Mouse (Mus musculus): ENCODE measurements around the gene Syt12.

The Syt12 gene

GRCm38 (mm10) chr19:4447445-4447844, 29.8 kb downstream of the Syt12 start:
- DNase-seq (ENCODE audit: low spot score in 2 of 2) = no peak

- no peak for DNase-seq (ENCODE audit: low spot score in 2 of 2)
These were observed 30.4 kb downstream of the Syt12 start for GRCm38 (mm10) chr19:4446661-4447420.

- peak; percentile 22 to 65 for DNase-seq (ENCODE audit: low spot score in 2 of 2)
These were observed 34.8 kb downstream of the Syt12 start for GRCm38 (mm10) chr19:4442408-4442807.

GRCm38 (mm10) chr19:4441621-4442161, 35.6 kb downstream of the Syt12 start:
- DNase-seq (ENCODE audit: low spot score in 2 of 2) = no peak

DNA sequence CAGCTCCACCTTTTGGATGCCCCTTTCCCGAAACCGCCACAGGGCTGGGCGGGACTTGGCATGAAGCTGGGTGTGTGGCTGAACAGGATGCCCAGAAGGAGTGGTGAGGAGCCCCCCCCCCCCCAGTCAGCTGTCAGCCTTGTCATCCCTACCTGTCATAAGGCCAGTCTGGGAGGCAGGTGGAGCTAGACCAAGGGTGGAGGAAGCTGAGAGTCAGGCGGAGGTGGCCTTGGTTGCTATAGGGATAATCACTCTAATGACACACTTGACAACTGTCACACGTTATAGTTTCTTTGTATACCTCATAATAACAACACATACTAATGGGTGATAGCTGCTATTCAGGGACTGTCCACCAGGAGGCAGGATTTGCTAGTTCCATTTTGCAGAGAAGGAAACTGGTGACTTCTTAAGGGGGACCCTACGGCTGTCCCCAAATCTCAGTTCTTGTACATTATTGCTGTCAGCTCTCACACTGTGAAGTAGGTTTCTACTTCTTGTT, 36.1 kb downstream of the Syt12 start:
- DNase-seq (ENCODE audit: low spot score in 2 of 2) = no peak

GRCm38 (mm10) chr19:4440222-4440621, 37.0 kb downstream of the Syt12 start:
- no peak for DNase-seq (ENCODE audit: low spot score in 2 of 2)

DNA sequence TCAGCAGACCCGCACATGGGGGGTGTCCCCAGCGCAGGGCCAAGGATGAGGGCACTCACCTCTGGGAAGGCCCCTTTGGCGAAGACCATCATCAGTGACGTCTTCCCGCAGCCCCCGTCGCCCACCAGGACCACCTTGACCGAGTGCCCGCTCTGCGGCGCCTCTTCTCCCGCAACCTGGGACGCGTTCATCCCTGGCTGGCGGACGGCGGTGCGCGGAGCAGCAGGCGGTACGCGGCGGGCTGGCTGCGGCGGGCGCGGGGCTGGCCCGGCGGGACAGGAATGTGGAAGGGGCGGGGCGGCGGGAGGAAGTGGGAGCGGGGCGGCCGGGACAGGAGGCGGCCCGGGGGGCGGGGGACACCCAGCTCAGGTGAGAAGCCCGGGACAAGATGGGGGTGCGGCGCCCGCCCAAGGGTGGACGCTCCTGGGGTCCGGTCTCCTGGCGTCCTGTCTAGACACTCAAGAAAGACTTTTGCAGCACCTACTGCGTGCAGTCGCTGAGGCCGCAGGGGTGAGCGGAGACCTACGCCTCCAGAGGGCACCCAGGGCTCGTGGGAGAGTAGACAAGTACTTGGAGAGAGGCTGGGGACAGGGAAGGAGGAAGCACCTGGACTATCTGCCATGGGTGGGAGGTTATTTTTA, 38.0 kb downstream of the Syt12 start, which contains the start of gene Rhod:
TSS of gene Rhod (minus strand) at position 272 of the 641 bp plus-strand sequence.
- peak; percentile 40 to 68 for DNase-seq (ENCODE audit: low spot score in 2 of 2)

- DNase-seq (ENCODE audit: low spot score in 2 of 2) = no peak
These were observed 38.5 kb downstream of the Syt12 start for GRCm38 (mm10) chr19:4438791-4439160.

GRCm38 (mm10) chr19:4437886-4438285, 39.4 kb downstream of the Syt12 start:
- DNase-seq (ENCODE audit: low spot score in 2 of 2) = no peak

GRCm38 (mm10) chr19:4436254-4436653, 41.0 kb downstream of the Syt12 start:
- no peak for DNase-seq (ENCODE audit: low spot score in 2 of 2)

GRCm38 (mm10) chr19:4434999-4435398, 42.2 kb downstream of the Syt12 start:
- DNase-seq (ENCODE audit: low spot score in 2 of 2) = no peak

DNA sequence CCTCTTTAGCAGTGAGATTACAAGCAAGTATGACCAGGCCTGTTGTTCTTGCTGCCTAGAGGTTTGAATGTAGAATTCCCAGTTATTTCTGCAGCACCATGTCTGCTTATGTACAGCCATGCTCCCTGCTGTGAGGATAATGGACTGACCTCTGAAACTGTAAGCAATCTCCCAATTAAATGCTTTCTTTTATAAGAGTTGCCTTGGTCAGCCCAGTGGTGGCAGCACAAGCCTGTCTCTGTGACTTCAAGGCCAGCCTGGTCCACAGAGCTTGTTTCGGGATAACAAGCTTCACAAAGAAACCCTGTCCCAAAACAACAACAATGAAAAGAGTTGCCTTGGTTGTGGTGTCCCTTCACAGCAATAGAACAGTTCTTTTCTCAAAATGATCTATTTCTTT, 43.5 kb downstream of the Syt12 start:
- DNase-seq (ENCODE audit: low spot score in 2 of 2) = no peak

- no peak for DNase-seq (ENCODE audit: low spot score in 2 of 2)
These were observed 47.1 kb downstream of the Syt12 start for GRCm38 (mm10) chr19:4430091-4430620.

DNA sequence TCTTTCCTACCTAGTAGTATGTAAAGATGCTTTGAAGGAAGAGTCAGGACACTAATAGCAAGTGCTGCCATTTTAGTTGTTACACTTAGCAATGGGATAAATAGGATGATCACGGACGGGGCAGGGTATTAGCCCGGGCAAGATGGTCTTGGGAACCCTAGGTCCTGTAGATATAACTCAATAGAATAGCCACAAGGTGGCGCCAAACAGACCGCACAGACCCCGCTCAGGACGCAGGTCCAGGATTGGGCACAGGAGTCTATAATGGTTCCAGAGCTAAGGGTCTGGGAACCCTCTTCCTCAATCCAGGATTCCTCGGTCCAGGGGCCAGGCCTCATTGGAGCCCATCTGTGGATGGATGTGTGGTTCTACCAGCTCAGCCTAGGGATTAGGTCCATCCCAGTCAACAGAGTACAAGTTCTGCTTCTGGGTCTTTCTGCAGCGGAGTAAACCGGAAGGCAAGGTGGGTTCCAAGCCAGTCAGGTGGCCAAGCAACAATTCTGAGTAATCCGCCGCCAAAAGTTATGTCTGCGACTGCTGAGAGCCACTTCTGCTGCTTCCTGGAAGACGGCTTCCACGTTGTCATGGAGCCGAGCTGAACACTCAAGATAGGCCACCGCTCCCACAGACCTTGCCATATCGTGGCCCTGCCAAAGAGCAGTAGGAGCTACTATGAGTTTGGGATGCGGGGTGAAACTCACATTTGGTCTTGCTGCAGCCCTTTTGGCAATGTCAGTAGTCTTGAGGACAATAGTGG, 51.5 kb downstream of the Syt12 start:
- no peak for DNase-seq (ENCODE audit: low spot score in 2 of 2)

- DNase-seq (ENCODE audit: low spot score in 2 of 2) = no peak
These were observed 54.2 kb downstream of the Syt12 start for GRCm38 (mm10) chr19:4423021-4423420.

- DNase-seq (ENCODE audit: low spot score in 2 of 2) = no peak
These were observed 54.7 kb downstream of the Syt12 start for GRCm38 (mm10) chr19:4422581-4422980.

DNA sequence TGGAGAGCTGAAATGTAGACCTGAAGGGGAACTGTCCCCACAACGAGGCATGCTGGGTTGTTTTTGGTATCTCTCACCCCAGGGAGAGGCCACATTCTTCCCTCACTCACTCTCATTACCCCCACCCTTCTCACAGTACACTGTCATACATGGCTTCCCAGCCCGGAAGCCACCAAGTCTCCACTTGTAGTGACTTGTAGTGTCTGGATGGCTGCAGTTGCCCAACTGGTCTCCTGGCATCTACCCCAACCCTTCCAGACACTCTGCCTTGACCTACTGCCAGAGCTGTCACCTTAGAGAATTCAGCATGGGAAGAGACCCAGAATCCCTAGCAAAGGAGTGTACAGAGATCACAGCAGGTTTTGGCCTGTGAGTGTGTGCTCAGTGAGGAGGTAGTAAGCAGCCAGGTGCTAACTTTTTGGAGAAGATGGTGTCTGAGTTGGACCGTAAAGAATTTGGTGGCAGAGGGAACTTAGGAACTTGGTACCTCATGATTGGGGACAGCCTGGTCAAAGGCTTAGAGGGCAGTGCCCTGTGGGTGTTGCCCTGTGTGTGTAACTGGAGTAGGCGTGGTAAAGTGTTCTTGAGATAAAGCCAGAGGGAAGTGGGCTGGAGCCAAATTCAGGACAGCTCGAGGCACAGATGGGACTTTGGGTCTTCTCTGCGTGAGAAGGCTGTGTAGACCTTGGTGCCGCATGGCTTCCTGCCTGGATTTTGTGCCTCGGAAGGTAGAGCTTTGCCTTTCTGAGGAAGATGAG, 56.9 kb downstream of the Syt12 start:
- DNase-seq (ENCODE audit: low spot score in 2 of 2) = peak in 1 of 2 experiments; percentile 63

DNA sequence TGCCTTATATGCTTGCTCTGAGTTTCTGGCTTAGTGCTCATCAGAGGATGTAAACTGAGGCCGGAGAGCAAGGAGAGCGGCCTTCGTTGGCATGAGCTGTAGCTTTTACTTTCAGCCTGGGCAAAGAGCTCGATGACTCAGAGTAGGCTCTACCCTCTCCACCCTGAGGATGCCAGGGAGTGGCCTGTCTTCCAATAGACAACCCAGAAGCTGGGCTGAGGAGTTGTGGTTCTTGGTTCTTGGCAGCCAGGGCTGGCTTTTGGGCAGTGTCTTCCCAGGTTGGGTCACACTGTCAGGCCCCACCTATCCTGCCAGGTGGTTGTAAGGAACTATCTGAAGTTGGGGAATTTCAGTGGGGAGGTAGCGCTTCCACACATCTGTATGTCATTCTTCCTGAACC, 57.5 kb downstream of the Syt12 start:
- no peak for DNase-seq (ENCODE audit: low spot score in 2 of 2)

DNA sequence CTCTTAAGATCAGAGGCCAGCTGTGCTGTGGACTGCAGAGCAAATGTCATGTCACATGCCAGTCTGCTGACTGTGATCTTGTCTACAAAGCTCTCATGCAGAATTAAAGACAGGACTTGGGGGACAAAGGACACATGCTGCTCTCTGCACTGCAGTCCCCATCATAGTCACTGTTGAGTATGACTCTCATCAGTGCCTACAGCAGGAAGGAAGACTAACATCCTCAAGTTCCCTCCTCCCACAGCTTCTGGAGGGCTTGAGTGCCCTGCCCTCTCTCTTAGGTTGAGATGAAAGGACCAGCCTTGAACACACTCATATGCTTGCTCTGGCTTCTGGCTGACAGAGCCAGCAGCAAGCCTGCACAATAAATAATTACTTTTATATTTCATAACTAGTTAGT, 59.5 kb downstream of the Syt12 start:
- DNase-seq (ENCODE audit: low spot score in 2 of 2) = no peak

DNA sequence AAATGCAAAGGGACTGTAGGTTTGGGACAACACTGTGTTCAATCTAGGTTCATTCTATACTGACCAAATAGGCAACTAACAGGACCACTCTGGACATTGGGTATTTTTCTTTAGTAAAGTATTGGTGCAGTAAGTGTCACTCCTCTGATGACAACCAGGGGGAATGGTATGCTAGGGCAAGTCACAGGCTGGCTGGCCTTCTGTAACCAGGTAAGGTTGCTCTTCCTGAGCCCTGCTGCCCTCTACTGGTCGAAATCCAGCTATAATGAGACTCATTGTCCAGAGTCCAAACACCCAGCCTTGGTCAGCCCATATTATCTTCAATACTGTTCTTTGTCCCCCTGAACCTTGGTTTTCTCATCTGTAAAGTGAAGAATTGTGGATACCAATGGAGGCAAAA, 60.1 kb downstream of the Syt12 start:
- peak; percentile 53 to 59 for DNase-seq (ENCODE audit: low spot score in 2 of 2)

- no peak for DNase-seq (ENCODE audit: low spot score in 2 of 2)
These were observed 62.6 kb downstream of the Syt12 start for GRCm38 (mm10) chr19:4414631-4415030.

All from urinary bladder, adult 18-20 months (tissue).